Mouse (Mus musculus) cerebral cortex, adult 2 months (tissue): ENCODE measurements around the gene St3gal3.

Experiments
- WGBS: fragments of 180-500 bp; shearing (Covaris S2); methylation state at CpG from one replicate; pipeline ENCODE4 v1.1.7; 2018; 5-methylcytosine and 5-hydroxymethylcytosine counted together

Gene St3gal3

GRCm38 (mm10) chr4:118022406-118022805 is 112.3 kb downstream of the St3gal3 start:
- 84% methylated on average over 4 of the region's 4 CpGs for WGBS

DNA sequence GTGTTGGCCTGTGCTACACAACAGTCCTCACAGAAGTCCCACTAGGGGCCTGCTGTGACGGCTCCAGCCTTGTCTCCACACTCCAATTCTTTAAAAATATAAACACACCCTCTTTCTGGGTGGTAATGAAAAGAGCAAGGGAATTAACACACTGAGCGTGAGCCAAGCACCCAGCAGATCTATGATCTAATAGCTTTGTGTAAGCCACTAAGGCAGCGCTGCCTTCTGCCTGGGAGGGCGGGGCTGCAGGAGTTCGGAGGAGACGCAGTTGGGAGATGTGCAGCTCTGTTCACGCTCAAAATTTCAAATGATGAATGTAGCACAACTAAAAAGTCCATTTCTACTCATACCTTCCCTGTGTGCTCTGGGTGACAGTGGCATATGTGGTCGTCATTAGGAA is 115.1 kb downstream of the St3gal3 start:
- WGBS = 65% methylated on average over 8 of the region's 8 CpGs

GRCm38 (mm10) chr4:118019218-118019617 is 115.5 kb downstream of the St3gal3 start:
- 81% methylated on average over 5 of the region's 5 CpGs for WGBS

DNA sequence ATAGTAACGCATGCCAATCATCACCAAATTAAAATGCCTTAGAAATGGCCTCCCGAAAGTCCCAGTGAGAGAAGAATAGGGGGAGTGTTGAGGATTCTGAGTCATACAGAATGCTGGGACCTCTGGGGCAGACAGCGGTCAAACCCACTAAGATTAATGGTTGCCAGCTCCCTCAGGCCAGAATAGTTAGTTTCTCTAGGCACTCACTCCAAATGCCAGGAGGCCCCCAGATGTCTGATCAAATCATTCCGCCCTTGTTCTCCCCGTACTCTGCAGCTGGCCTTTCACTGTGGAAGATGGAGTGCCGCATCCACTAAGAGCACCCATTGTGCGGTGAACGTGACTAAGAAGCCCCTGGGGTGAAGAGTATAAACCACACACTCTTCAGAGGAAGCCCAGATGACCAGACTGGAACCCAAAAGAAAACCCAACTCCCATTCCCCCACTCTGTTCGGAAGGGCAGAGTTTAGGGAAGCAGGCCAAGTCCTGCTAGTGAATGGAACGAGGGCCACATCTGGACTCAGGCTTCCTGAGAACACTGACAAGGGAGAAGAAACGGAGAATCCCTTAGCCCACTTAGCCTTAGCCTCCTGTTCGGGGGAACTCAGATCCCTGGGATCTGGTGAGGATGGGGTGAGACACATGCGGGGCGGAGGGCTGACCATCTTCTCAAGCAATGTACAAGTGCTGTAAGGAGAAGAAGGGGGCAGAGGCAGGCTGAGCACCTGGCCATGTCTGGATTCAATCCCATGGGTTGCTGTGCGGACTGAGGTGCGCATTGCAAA is 117.5 kb downstream of the St3gal3 start:
- 86% methylated on average over 16 of the region's 16 CpGs for WGBS

DNA sequence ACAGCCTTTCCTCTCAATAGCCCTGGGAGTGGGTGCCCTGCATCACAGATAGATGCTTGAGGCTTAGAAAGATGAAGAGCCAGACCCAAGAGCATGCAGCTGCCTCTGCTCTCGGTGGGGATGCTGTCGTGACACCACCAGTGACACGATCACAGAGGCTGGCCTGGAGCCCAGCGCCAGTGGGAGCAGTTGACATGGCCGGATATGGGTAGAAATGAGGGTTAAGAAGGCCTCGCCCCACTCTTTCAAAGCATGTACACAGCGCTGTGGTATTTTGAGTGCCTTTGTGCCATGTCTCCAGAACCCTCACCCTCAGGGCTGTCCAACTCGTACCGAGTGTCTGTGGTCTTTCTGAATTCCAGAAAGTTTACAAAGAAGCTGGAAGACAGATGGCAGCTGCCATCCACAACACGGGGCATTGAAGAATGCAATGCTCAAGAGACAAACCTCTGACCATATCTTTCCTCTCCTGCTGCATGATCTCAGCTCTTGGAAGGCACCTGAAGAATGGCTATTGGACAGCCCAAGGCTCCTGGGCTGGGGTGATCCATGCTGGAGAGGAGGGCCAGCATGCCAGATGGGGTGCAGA is 118.3 kb downstream of the St3gal3 start:
- WGBS = 72% methylated on average over 10 of the region's 10 CpGs

DNA sequence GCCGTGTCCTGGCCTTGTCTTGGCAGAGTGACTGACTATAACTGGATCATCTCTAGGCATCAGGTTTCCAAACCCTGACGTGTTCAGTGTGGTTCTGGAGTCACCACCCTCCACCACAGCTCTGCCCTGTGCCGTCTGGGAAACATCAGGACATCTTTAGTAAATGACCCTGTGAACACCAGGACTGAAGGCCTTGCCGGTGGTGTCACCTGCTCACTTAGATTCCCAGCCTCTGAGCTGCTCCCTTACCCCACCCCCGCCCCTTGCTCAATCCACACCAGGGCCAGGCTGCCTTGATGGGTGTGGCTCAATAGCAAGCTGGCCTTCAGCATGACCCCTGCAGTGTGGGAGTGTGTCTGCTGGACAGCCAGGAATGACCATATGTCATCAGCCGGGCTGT is 119.1 kb downstream of the St3gal3 start:
- WGBS = 83% methylated on average over 6 of the region's 6 CpGs

DNA sequence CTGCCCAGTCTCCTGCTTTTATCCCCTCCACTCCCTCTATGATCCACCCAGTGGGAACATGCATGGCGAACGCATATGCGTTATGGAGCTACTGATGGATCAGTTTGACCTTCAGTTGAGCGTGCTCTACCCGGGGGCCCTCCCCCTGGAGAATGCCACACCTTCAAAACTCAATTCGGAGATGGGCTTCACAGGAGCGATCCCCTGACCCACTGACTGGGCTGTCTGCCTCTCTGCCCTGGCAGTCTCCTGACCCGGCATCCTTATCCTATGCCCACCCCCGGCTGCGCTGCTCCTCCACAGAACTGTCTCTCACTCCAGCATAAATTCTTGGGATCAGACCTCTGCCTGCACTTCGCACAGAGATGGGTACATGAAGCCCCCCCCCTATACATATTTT is 119.6 kb downstream of the St3gal3 start:
- WGBS = 99% methylated on average over 11 of the region's 11 CpGs

DNA sequence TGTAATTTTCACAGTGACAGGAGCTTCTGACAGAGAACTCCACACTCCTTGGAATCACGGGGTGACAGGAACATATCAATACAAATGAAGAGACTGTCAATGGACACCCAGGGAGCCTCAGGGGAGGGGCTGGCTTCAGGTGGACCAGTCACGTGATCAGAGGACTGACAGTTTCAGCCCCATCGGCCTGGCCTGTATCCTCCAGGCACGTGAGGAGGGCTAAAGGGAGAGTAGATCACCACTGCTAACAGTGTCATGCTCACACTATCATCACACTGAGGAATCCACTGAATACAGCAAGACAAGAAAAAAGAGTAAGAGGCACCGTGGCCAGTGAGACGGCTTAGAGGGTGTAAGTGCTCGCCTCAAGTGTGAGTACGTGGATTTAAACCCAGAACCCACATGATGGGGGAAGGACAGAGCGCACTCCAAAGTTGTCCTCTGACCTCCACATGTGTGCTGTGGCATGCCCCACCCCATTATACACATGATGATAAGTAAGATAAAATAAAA is 124.0 kb downstream of the St3gal3 start:
- WGBS = 93% methylated on average over 9 of the region's 9 CpGs

- 63% methylated on average over 6 of the region's 6 CpGs for WGBS
Observed at GRCm38 (mm10) chr4:118008433-118009033, 126.2 kb downstream of the St3gal3 start.

- WGBS = 82% methylated on average over 10 of the region's 10 CpGs
Observed at GRCm38 (mm10) chr4:118001355-118001754, 133.4 kb downstream of the St3gal3 start.

DNA sequence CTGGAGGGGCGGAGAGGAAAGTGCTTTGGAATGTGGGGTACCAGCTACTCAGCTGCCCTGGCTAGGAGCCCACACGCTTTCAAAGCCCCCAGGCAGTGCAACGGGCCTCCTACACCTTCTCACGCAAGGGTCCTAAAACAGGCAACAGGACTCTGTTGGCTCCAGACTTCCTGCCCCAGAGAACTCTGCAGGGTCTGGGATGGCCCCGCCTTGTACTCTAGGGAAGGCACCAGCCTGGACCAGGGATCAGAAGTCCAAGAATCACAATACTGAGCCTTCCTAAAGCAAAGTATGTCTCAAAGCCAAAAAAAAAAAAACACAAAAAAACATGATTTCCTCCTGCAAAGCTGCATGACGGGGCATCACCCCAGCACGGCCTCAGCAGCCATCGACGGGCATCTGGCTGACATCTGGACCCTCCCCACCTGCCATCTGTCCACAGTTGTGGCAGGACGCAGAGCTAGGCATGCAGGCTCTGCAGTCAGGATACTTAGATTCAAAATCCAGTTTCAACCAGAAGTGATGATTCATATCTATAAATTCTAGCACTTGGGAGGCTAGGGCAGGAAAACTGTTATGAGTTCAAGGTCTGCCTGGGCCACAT is 134.0 kb downstream of the St3gal3 start:
- 68% methylated on average over 10 of the region's 10 CpGs for WGBS

DNA sequence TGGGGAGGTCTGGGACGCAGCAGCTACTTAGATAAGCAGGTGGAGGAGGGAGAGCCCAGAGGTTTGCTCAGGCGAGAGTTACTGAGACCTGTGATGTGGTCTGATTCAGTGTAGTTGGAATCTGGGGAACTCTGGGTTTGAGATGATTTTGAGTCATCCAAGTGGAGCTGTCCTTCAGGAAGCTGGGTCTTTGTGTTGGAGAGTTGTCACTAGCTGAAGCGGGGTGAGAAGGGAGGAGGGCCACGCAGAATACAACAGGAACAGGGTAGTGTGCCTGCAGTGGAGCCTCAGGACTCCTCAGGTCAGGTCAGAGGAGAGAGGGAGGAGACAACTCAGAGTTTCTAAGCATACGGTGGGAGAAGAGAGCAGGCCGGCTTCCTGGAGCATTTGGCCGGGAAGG is 134.8 kb downstream of the St3gal3 start:
- WGBS = 92% methylated on average over 7 of the region's 7 CpGs

DNA sequence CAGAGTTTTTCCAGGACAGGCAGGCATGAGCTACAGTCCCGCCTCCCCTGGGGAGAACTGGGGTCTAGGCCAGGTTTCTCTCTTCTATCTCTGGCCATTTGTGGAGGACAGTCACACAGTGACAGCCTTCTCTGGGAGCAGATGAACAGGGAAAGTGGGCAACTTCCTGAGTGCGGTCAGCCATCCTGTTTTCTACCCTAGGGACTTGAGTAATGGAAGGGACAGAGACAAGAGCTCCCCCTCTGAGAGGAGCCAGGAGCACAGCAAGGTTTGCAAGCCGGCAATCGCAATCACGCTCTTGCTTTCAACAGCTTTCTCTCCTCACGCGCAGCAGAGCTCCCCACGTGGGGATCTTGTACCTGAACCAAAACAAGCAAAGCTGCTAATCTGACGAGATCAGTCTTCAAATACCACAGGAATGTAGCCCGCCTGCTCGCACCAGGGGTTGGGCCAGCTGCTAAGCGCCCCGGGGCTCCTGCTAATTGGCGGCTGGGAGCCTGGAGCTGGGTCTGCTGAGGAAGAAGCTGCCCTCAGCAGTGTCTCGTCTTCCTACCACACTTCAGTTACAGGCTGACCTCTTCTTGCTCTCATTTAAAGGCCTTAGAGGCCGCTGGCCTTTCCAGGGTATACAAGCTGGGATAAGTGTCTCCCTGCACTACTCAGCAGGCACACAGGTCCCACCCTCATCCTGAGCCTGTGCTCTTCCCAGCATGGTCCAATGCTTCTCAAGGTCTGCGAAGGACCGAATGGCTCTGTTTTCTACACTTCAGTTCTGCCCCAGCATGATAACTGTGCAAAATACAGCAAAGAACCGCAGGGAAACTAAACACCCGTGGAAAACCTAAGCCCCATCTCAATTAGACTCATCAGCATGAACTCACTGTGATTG is 137.1 kb downstream of the St3gal3 start:
- WGBS = 42% methylated on average over 20 of the region's 20 CpGs

DNA sequence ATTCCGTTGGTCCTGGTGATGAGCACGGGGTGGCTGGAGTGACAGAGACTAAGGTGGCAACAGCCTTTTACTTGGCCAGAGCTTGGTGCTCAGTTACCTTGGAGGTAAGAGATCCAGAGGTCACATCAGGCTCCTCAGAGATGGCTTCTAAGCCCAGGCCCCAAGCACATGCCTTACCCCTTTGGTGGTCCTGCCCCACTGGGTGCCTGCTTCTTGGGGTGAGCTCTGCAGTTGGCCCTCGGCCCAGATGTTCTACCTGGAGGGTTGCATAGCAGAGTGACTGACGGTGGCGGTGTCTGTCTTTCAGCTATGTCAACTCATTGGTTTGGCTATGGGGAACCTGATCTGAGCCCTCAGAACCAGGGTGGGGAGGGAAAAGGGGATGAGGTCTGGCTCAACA is 138.0 kb downstream of the St3gal3 start:
- WGBS = 93% methylated on average over 5 of the region's 5 CpGs

DNA sequence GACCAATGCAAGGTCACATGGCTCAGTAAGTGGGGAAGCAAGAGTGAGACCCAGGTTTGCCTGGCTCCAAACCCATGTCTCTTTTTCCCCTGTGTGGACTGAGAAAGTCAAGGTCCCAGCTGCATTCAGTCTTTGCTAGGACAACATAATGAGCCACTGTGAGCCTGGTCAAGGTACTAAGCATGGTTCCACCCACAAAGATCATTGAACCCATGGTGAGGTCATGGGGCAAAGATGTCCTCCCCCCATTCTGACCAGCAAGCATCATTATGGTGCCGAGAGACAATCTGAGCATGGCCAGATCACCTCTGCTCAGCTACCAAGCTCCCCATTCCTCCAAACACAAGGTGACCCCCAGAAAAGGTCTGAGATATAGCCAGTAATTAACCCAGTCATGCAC is 139.3 kb downstream of the St3gal3 start:
- 97% methylated on average over 1 of the region's 1 CpGs for WGBS

DNA sequence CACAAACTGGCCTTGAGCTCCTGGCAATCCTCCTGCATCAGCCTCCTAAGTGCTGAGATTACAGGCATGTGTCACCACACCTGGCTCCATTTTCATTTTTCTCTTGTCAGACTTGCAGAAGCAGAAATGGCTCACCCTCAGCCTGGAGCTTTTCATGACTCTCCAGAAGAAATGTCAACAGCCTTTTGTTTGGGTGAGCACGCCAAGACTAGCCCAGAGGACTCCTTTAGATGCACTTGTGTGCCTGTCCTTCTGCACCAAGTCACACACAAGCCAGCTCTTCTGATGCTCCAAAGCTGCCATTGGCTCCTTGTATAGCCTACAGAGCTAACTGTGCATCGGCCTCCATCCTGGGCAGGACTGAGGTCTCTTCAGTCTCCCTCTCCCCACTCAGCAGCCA is 141.3 kb downstream of the St3gal3 start:
- WGBS = 93% methylated on average over 2 of the region's 2 CpGs

GRCm38 (mm10) chr4:117992872-117993271 is 141.8 kb downstream of the St3gal3 start:
- 88% methylated on average over 7 of the region's 7 CpGs for WGBS

DNA sequence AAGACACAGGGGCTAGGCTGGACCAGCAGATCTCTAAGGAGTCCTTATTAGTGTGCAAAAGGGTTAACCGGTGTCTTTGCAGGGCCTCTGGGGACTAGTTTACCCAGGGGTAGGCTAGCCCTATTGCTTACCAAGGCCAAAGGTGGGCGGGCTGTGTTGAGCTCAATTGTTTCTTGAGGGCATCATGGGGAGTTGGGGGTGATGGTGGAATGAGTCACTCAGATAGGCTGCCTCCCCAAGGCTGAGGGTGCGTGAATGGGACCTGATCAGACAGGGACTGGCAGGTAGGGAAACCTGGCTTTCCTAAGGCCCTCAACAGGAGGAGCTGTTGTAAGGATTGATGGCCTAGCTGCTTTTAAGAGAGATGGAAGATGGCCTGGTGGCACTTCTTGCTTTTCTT is 142.7 kb downstream of the St3gal3 start:
- 97% methylated on average over 3 of the region's 3 CpGs for WGBS

- WGBS = 67% methylated on average over 8 of the region's 8 CpGs
Observed at GRCm38 (mm10) chr4:117991055-117991627, 143.6 kb downstream of the St3gal3 start.

GRCm38 (mm10) chr4:117990571-117990970 is 144.1 kb downstream of the St3gal3 start:
- WGBS = 68% methylated on average over 3 of the region's 3 CpGs

GRCm38 (mm10) chr4:117989801-117990200 is 144.9 kb downstream of the St3gal3 start:
- 95% methylated on average over 12 of the region's 12 CpGs for WGBS
